Mouse (Mus musculus) small intestine, adult 2 months (tissue): Measurements from ENCODE around the gene Emd. TPM values are rescaled to one million over a fixed set of nuclear protein-coding genes. Genes with fewer than 3 reads are reported as not detected.
A peak's percentile ranks its signal among the peaks of the same experiment; 100 is the strongest.

Experiments used
- H3K27ac ChIP-seq: fragments of 200-500 bp; 2 replicates; pipeline ENCODE4 v1.5.1; 2012; ENCODE audit warnings: low read depth, low read length, control low read depth, inconsistent platforms; ENCODE audit not compliant: insufficient read depth
- H3K27me3 ChIP-seq: fragments of 200-500 bp; 2 replicates; pipeline ENCODE4 v1.6.1; 2012; ENCODE audit warnings: mild to moderate bottlenecking, moderate library complexity, low read length, inconsistent platforms; ENCODE audit not compliant: control insufficient read depth, insufficient read depth
- H3K36me3 ChIP-seq: fragments of 200-500 bp; 2 replicates; pipeline ENCODE4 v1.6.1; 2012; ENCODE audit warnings: mild to moderate bottlenecking, low read length, control low read depth, inconsistent platforms; ENCODE audit not compliant: control insufficient read depth, insufficient read depth
- H3K4me1 ChIP-seq: fragments of 200-500 bp; 2 replicates; pipeline ENCODE4 v1.6.1; 2012; ENCODE audit warnings: low read length, inconsistent platforms, mixed read lengths; ENCODE audit not compliant: control insufficient read depth, insufficient read depth, insufficient read length
- H3K4me3 ChIP-seq: fragments of 200-500 bp; 2 replicates; pipeline ENCODE4 v1.5.1; 2012; ENCODE audit warnings: low read depth, mild to moderate bottlenecking, control low read depth, inconsistent platforms, low read length, moderate library complexity
- CTCF ChIP-seq: fragments of 200-500 bp; IDR thresholded peaks from 2 replicates; pipeline ENCODE4 v1.5.1; 2012; ENCODE audit warnings: low read depth, mild to moderate bottlenecking, control low read depth, inconsistent platforms, low read length, moderate library complexity, mixed read lengths; ENCODE audit not compliant: insufficient replicate concordance, insufficient read length; ENCODE audit errors: extremely low read depth
- POLR2A ChIP-seq: fragments of 200-500 bp; IDR thresholded peaks from 2 replicates; pipeline ENCODE4 v1.6.1; 2012; ENCODE audit warnings: low read depth, mild to moderate bottlenecking, control low read depth, inconsistent platforms, low read length, moderate library complexity
- WGBS: fragments of 180-500 bp; shearing (Covaris S2); methylation state at CpG from one replicate; pipeline ENCODE4 v1.1.7; 2018; 5-methylcytosine and 5-hydroxymethylcytosine counted together
- polyA plus RNA-seq: library from polyadenylated mRNA; depleted of rRNA; stranded (reverse); fragments of >200 nt; gene quantifications from 2 replicates; pipeline ENCODE4 v1.2.3, GENCODE M21; 2012

Gene Emd
- polyA plus RNA-seq, 1 experiment: 37.3 TPM

DNA sequence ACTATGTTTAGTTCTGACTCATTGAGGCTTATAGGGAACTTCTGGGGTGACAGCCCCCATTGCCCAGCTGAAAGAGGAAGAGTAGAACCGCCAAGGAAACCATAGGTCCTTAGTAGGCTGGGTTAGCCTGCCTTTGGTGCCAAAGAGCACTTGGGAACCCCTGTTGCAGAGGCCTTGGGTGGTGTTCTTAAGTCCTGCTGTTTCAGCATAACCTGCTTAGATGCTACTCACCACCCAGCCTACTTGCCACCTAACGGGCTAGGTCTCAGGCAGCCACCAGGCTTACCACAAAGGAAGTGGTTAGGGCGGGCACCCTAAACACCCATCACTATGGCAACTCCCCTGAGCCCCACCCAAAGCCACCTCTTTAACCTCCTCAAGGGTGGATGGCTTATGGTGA is 10.7 kb upstream of the Emd start:
- no peak for TF ChIP-seq POLR2A
- peak overlapping the region; percentile 19 for H3K4me3 ChIP-seq
- 60% methylated on average over 3 of the region's 3 CpGs for WGBS

DNA sequence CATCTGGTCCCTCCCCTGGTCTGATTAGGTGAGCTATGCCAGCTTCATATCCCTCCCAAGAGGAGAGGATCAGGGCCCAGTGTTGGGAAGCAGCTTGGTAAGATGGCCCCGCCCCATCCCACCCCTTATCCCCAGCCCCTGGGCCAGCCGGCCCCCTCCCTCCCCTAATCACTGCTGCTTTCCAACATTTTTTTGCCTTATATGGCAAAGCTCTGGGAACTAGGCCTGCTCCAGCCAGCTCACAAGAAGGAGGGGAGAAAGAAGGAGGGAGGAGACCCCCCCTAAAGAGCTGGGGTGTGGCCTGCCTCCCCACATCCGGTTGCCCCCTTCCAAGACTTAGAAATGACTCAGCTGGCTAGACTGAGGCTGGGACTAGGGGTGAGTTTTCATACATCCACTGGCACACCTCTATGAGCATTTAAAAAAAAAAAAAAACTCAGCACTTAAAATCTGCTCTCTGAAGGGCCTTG is 9.8 kb upstream of the Emd start:
- Histone ChIP-seq H3K27ac (peak overlapping the region; percentile 69), H3K4me3 (no peak overlapping the region), H3K27me3 (no peaks in the 10 kb centered on the region), H3K4me1 (no peaks in the 10 kb centered on the region), H3K36me3 (peaks cover 8% of the 10 kb centered on the region)
- 76% methylated on average over 3 of the region's 3 CpGs for WGBS
- TF ChIP-seq POLR2A (no peak), CTCF (no peak)

More for the DNA sequence above, 10.7 kb upstream of the Emd start:
- peak overlapping the region; percentile 69 for H3K27ac ChIP-seq
- no peaks in the 10 kb centered on the region for H3K27me3 ChIP-seq
- H3K4me1 ChIP-seq: no peaks in the 10 kb centered on the region
- H3K36me3 ChIP-seq: peaks cover 8% of the 10 kb centered on the region

DNA sequence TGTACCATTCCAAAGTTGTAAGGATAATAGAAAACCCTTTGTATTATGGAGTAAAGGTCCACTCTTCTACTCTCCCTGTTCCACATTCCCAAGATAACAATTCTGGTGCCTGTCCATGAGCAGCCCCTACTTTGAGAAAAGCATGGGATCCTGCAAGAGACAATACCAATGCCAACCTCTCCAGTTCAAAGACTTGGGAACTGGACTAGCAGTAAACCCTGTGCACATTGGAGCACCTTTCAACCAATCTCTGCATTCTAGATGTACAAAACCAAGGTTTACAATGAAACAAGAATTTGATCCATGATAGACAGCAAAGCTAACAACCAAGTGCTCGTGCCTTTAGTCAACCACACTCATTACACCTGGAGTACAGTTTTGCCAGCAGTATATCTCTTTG is 9.4 kb upstream of the Emd start:
- H3K4me3 ChIP-seq: no peak overlapping the region
- H3K27ac ChIP-seq: peak overlapping the region; percentile 69
- TF ChIP-seq POLR2A (no peak), CTCF (no peak)
- no peaks in the 10 kb centered on the region for H3K27me3 ChIP-seq
- H3K4me1 ChIP-seq: no peaks in the 10 kb centered on the region
- peaks cover 7% of the 10 kb centered on the region for H3K36me3 ChIP-seq
- WGBS: 70% methylated on average over 1 of the region's 1 CpGs

DNA sequence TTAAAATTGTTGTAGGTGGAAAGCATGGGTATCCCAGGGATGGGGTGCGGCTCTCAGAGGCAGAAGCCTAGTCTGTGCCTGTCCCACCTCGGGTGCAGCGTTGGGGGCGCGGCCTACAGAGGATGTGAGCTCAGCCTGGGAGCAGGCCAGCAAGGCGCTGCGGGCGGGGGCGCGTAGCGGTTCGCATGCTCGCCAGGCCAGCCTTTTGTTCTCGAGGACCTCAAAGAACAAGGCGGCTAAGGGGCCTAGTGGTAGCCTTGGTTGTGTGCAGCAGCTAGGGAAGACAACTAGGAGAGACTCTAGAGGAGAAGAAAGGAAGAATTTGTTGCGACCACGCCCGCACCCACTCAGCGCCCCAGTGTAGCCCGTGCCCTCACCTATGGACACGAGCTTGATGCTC is 8.8 kb upstream of the Emd start:
- H3K27ac ChIP-seq: peak overlapping the region; percentile 69

DNA sequence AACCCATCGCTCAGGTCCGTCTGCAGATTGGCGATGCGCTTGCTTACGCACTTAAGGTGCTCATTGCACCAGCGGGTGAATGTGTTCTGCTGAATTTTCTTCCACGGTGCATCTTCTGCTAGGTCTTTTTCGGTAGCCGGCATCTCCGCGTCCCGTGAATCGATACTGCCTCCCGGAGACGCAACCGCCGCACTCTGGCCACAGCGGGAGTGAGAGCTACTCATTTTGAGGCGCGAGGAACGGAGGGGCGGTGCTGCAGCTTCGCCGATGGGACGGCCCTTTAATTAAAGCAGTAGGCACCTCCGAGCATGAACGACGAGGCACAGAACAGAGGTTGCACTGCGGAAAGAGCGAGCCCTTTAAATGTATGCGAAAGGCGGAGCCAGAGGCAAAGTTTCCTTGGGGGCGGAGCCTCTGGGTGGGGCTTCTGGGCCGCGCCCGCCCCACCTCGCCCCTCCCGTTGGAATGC is 8.2 kb upstream of the Emd start:
- WGBS: 17% methylated on average over 38 of the region's 38 CpGs
- Histone ChIP-seq H3K27ac (peak overlapping the region; percentile 69), H3K36me3 (peaks cover 3% of the 10 kb centered on the region; the same call in 1 of the 2 replicates), H3K27me3 (no peaks in the 10 kb centered on the region), H3K4me3 (peak overlapping the region; percentile 85), H3K4me1 (no peaks in the 10 kb centered on the region)
- no peak for TF ChIP-seq CTCF
- peak; percentile 90 for TF ChIP-seq POLR2A

More for the DNA sequence above, 8.8 kb upstream of the Emd start:
- Histone ChIP-seq H3K4me1 (no peaks in the 10 kb centered on the region), H3K4me3 (peak overlapping the region; percentile 85), H3K27me3 (no peaks in the 10 kb centered on the region), H3K36me3 (peaks cover 6% of the 10 kb centered on the region; the same call in 1 of the 2 replicates)
- TF ChIP-seq POLR2A: no peak
- TF ChIP-seq CTCF: no peak
- 28% methylated on average over 21 of the region's 21 CpGs for WGBS

DNA sequence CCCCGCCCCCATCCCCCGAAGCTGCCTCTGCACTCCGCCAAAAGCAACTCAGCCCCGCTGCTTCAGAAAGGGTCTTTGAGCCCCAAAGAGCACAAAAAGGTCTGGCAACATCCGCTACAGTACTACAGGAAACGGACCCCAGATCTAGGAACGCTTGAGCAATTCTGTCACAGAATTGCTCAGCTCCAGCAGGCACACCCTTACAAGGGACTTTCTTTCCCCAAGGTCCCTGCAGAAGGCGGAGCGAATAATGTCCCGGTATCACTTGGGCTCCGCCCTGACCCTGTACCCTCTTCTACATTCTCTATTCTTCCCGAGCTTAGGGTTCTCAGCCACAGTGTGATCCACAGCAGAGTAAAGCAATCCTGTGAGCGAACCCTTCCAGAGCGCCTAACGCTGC is 7.8 kb upstream of the Emd start:
- H3K4me3 ChIP-seq: peak overlapping the region; percentile 70
- no peaks in the 10 kb centered on the region for H3K4me1 ChIP-seq
- 17% methylated on average over 15 of the region's 15 CpGs for WGBS
- TF ChIP-seq POLR2A (no peak), CTCF (no peak)
- no peaks in the 10 kb centered on the region for H3K27me3 ChIP-seq
- peaks cover 3% of the 10 kb centered on the region; the same call in 1 of the 2 replicates for H3K36me3 ChIP-seq
- H3K27ac ChIP-seq: peak overlapping the region; percentile 65

DNA sequence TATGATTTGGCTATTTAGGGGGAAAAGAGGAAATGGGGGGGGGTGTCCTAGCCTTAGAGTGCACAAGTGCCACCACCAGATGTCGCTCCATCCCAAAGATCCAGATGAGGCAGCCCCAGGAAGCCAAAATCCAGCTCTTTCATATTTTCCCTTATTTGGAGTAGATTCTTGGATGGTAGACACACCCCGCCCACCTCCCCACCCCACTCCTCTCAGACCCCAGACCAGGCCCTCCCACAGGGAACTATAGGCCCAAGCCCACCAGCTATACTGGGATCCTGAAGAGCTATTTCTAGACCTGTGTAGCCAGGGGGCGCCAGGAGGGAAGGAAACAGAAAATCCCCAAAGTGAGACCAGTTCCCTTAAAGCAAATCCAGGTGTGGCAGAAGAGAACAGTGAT is 5.8 kb upstream of the Emd start:
- Histone ChIP-seq H3K4me3 (peak overlapping the region; percentile 48), H3K4me1 (no peaks in the 10 kb centered on the region), H3K36me3 (no peaks in the 10 kb centered on the region), H3K27ac (peak overlapping the region; percentile 68), H3K27me3 (no peaks in the 10 kb centered on the region)
- 7% methylated on average over 3 of the region's 3 CpGs for WGBS
- peak; percentile 70; the same call in 1 of the 2 replicates for TF ChIP-seq CTCF
- TF ChIP-seq POLR2A: no peak

DNA sequence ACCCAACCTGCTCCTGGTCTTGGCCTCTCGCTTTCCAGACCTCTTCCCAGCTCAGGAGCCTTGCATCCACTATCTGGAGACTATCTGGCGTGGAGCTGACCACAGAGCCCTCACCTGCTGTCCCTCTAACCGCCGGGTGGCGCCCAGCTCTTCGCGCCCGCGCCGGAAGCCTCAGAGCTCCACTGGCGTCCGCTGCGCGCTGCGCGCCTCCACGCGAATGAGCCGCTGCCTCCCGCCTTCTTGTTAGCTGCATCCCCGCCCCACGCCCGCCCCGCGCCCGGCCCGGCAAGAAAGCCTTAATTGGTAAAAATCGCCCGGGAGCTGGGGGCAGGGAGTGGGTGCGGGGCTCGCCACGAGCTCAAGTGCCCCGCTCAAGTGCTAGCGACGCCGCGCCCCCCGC is 4.9 kb upstream of the Emd start, which contains the start of gene Flna:
Gene Flna (minus strand): TSS at position 206 of the 400 bp plus-strand sequence.
- 12% methylated on average over 37 of the region's 38 CpGs for WGBS
- H3K4me1 ChIP-seq: no peaks in the 10 kb centered on the region

More for the DNA sequence above, 4.9 kb upstream of the Emd start, which contains the start of gene Flna:
- Histone ChIP-seq H3K4me3 (peak within 1 kb of the TSS; percentile 68), H3K27ac (peak within 1 kb of the TSS; percentile 77), H3K36me3 (no peaks in the 10 kb centered on the region), H3K27me3 (no peaks in the 10 kb centered on the region)
- TF ChIP-seq CTCF (no peak), POLR2A (0 out of 2 replicates have a peak, but pooled peaks have one; percentile 41)
